Mouse (Mus musculus) G1E (cell line): ENCODE data around the gene Msl2. TPM values are rescaled to one million over a fixed set of nuclear protein-coding genes. Genes with fewer than 3 reads are reported as not detected.

Experiments used
- ATAC-seq: 2 replicates; pipeline ENCODE4 v1.8.0; 2016; ENCODE audit warnings: mild to moderate bottlenecking; ENCODE audit not compliant: insufficient number of reproducible peaks, poor library complexity, low FRiP score, severe bottlenecking; ENCODE audit errors: extremely low read depth
- DNase-seq: peaks from one replicate; pipeline ENCODE4 v3.0.0; 2012; ENCODE audit warnings: low spot score
- H3K27me3 ChIP-seq: 2 replicates; pipeline ENCODE4 v1.6.1; 2012; ENCODE audit warnings: mild to moderate bottlenecking, low read length, inconsistent platforms; ENCODE audit not compliant: insufficient read depth
- H3K36me3 ChIP-seq: replicated peaks from 2 replicates; pipeline ENCODE3; 2012; ENCODE audit warnings: mild to moderate bottlenecking, inconsistent platforms
- H3K4me1 ChIP-seq: 2 replicates; pipeline ENCODE4 v1.6.1; 2012; ENCODE audit warnings: low read depth, low read length, inconsistent platforms, mixed read lengths; ENCODE audit not compliant: insufficient read depth
- H3K4me3 ChIP-seq: 2 replicates; pipeline ENCODE4 v1.5.1; 2012; ENCODE audit warnings: low read depth, mild to moderate bottlenecking, inconsistent platforms, low read length, moderate library complexity, mixed read lengths
- H3K9me3 ChIP-seq: replicated peaks from 2 replicates; pipeline ENCODE4 v1.6.1; 2012; ENCODE audit warnings: inconsistent platforms
- CTCF ChIP-seq: IDR thresholded peaks from 2 replicates; pipeline ENCODE4 v1.5.1; 2012; ENCODE audit warnings: low read depth, low read length, inconsistent platforms, mixed read lengths
- GATA1 ChIP-seq: IDR thresholded peaks from 2 replicates; pipeline ENCODE4 v1.6.1; 2012; ENCODE audit warnings: borderline replicate concordance, low read length, inconsistent platforms, mixed read lengths
- GATA2 ChIP-seq: IDR thresholded peaks from 2 replicates; pipeline ENCODE4 v1.6.1; 2012; ENCODE audit warnings: low read depth, low read length, inconsistent platforms, borderline replicate concordance
- POLR2AphosphoS5 ChIP-seq: IDR thresholded peaks from 2 replicates; pipeline ENCODE4 v1.6.1; 2012; ENCODE audit warnings: low read depth, low read length, inconsistent platforms; ENCODE audit not compliant: insufficient replicate concordance
- TAL1 ChIP-seq: conservative IDR thresholded peaks from 2 replicates; pipeline ENCODE4 v1.6.1; 2012; ENCODE audit warnings: low read depth, low read length, inconsistent platforms, mixed read lengths
- polyA plus RNA-seq: library from polyadenylated mRNA; stranded (reverse); fragments of >175 nt; gene quantifications from 2 replicates; pipeline ENCODE4 v1.2.3, GENCODE M21; 2012
- total RNA-seq, 2 experiments: library from RNA; stranded (forward) in 1 of 2; stranded (reverse) in 1 of 2; fragments of 200-1000 nt in 1 of 2; fragments of >200 nt in 1 of 2; fragmentation: Nextera tagmentation in 1 of 2; gene quantifications; 2 replicates each; pipeline ENCODE4 v1.2.3; 2014 to 2017

Gene Msl2
- total and polyA plus RNA-seq, 3 experiments, result 21.7 to 111 (median 29.1) TPM

- no peak for TF ChIP-seq CTCF
- no peak for TF ChIP-seq TAL1
- TF ChIP-seq GATA2, result no peak
- TF ChIP-seq POLR2AphosphoS5, result no peak
- TF ChIP-seq GATA1, result no peak
- ATAC-seq (no peak), DNase-seq (no peak)
- Histone ChIP-seq H3K4me3 (no peak overlapping the region), H3K27me3 (peaks cover 15% of the 10 kb centered on the region), H3K36me3 (no peaks in the 10 kb centered on the region), H3K9me3 (no peaks in the 10 kb centered on the region), H3K4me1 (peaks cover 31% of the 10 kb centered on the region)
Measured at GRCm38 (mm10) chr9:101038634-101039033, 35.3 kb upstream of the Msl2 start.

DNA sequence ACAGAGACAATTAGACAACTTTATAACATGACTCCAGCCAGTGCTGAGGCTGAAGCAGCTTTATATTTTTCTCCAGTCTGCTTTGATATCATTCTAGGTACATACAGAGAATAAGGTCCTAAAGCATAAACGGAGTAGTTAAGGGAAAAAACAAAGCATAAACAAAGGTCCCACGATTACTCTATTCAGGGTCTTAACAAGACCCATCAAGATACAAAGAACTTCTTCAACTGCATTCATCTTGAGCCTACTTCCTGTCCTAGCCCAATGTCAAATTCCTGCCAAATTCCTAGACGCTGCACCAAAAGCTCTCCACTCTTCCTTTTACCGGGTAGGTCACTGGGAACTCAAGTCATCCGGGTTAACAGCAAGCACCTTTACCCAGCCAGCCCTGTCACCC is 32.4 kb upstream of the Msl2 start:
- no peak for ATAC-seq
- TF ChIP-seq GATA2, result no peak
- no peak for TF ChIP-seq POLR2AphosphoS5
- no peak for TF ChIP-seq GATA1
- no peak for TF ChIP-seq TAL1
- no peak for TF ChIP-seq CTCF

GRCm38 (mm10) chr9:101042249-101042648 is 31.7 kb upstream of the Msl2 start:
- no peak overlapping the region for H3K4me3 ChIP-seq
- TF ChIP-seq CTCF (no peak), POLR2AphosphoS5 (no peak), GATA1 (no peak), TAL1 (no peak), GATA2 (no peak)
- no peak for DNase-seq

More for the DNA sequence above, 32.4 kb upstream of the Msl2 start:
- Histone ChIP-seq H3K36me3 (no peaks in the 10 kb centered on the region), H3K4me1 (peaks cover 28% of the 10 kb centered on the region), H3K4me3 (no peak overlapping the region), H3K9me3 (no peaks in the 10 kb centered on the region), H3K27me3 (peaks cover 23% of the 10 kb centered on the region)
- no peak for DNase-seq

GRCm38 (mm10) chr9:101045710-101046338 is 28.1 kb upstream of the Msl2 start:
- DNase-seq (peak; percentile 8), ATAC-seq (peak; percentile 77)
- H3K9me3 ChIP-seq, result no peaks in the 10 kb centered on the region
- peaks cover 18% of the 10 kb centered on the region for H3K27me3 ChIP-seq
- H3K4me3 ChIP-seq, result no peak overlapping the region
- peaks cover 13% of the 10 kb centered on the region for H3K4me1 ChIP-seq
- no peak for TF ChIP-seq GATA2
- no peak for TF ChIP-seq POLR2AphosphoS5
- no peak for TF ChIP-seq GATA1
- no peak for TF ChIP-seq TAL1
- TF ChIP-seq CTCF, result no peak
- no peaks in the 10 kb centered on the region for H3K36me3 ChIP-seq

More at GRCm38 (mm10) chr9:101042249-101042648, 31.7 kb upstream of the Msl2 start:
- no peaks in the 10 kb centered on the region for H3K9me3 ChIP-seq
- ATAC-seq, result no peak
- H3K36me3 ChIP-seq, result no peaks in the 10 kb centered on the region
- peaks cover 23% of the 10 kb centered on the region for H3K27me3 ChIP-seq
- H3K4me1 ChIP-seq, result peaks cover 22% of the 10 kb centered on the region

- no peak for ATAC-seq
- Histone ChIP-seq H3K36me3 (no peaks in the 10 kb centered on the region), H3K27me3 (peaks cover 2% of the 10 kb centered on the region; the same call in 1 of the 2 replicates), H3K4me1 (no peaks in the 10 kb centered on the region), H3K9me3 (no peaks in the 10 kb centered on the region), H3K4me3 (no peak overlapping the region)
- DNase-seq, result no peak
- TF ChIP-seq CTCF (no peak), GATA2 (no peak), POLR2AphosphoS5 (no peak), GATA1 (no peak), TAL1 (no peak)
Measured at GRCm38 (mm10) chr9:101052007-101052406, 21.9 kb upstream of the Msl2 start.

DNA sequence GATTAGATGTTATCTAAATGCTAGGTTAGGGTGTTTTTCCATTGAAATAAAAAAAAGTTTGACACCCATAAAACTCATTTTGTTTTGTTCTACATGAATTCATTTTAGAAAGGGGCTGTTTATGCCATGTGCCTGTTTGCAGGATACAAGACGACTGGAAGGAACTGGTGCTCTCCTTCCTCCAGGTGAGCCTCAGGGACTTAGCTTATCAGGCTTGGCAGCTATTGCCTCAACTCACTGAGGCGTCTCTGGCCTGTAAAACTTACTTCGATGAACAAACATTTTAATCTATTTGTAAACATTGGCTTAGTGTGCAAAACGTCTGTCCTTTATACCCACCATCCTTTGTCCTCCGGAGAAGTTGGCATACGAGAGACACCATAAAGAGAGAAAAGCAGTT is 21.2 kb upstream of the Msl2 start:
- TF ChIP-seq CTCF, result no peak
- TF ChIP-seq GATA1, result no peak
- no peak for TF ChIP-seq TAL1
- TF ChIP-seq POLR2AphosphoS5, result no peak
- no peak for TF ChIP-seq GATA2
- ATAC-seq, result no peak
- Histone ChIP-seq H3K4me1 (no peaks in the 10 kb centered on the region), H3K27me3 (peaks cover 2% of the 10 kb centered on the region; the same call in 1 of the 2 replicates), H3K9me3 (no peaks in the 10 kb centered on the region), H3K36me3 (no peaks in the 10 kb centered on the region), H3K4me3 (no peak overlapping the region)
- DNase-seq, result no peak
